Mouse (Mus musculus): ENCODE measurements around the gene Bscl2.

DNA sequence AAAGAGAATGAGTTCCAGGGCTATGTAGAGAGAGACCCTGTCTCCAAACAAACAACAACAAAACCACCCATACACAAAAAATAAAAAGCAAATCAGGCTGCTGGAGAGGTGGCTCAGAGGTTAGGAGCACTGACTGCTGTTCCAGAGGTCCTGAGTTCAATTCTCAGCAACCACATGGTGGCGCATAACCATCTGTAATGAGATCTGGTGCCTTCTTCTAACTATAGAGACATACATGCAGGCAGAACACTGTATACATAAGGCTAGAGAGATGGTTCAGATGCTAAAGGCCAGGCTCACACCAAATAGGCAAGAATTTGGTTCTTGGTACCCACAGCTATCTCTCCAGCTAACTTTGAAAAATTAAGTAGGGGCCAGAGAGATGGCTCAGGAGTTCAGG, 21.8 kb downstream of the Bscl2 start:
- peak; percentile 70 for TF ChIP-seq CTCF (IDR thresholded peaks at IDR 0.05; ENCODE audit: low read depth)
- TF ChIP-seq EP300 (optimal IDR thresholded peaks at IDR 0.05): no peak

Data from stomach, postnatal 0 days (tissue).